Mouse (Mus musculus): ENCODE measurements at regions not wholly inside any gene's neighbourhood (a gene's known extent, or its start where the extent isn't known, plus 50 kb on each side); places are given as distances from the start of the nearest gene placed in this dataset.

- no peak for DNase-seq (ENCODE audit: extremely low spot score in 1 of 2, low spot score in 1 of 2)
Observed at GRCm38 (mm10) chr4:89508103-89508763, 171.0 kb upstream of the Dmrta1 start.

- DNase-seq (ENCODE audit: extremely low spot score in 1 of 2, low spot score in 1 of 2): no peak
Observed at GRCm38 (mm10) chr4:89505368-89505819, 173.8 kb upstream of the Dmrta1 start.

- no peak for DNase-seq (ENCODE audit: extremely low spot score in 1 of 2, low spot score in 1 of 2)
Observed at GRCm38 (mm10) chr4:89500232-89500631, 179.0 kb upstream of the Dmrta1 start.

GRCm38 (mm10) chr4:89490947-89491346 lies 180.1 kb upstream of the Cdkn2b start:
- no peak for DNase-seq (ENCODE audit: extremely low spot score in 1 of 2, low spot score in 1 of 2)

- DNase-seq (ENCODE audit: extremely low spot score in 1 of 2, low spot score in 1 of 2): no peak
Observed at GRCm38 (mm10) chr4:89487416-89488165, 176.8 kb upstream of the Cdkn2b start.

- DNase-seq (ENCODE audit: extremely low spot score in 1 of 2, low spot score in 1 of 2): no peak
Observed at GRCm38 (mm10) chr4:89486963-89487362, 176.1 kb upstream of the Cdkn2b start.

GRCm38 (mm10) chr4:89485981-89486531 lies 175.2 kb upstream of the Cdkn2b start:
- DNase-seq (ENCODE audit: extremely low spot score in 1 of 2, low spot score in 1 of 2): no peak

- no peak for DNase-seq (ENCODE audit: extremely low spot score in 1 of 2, low spot score in 1 of 2)
Observed at GRCm38 (mm10) chr4:89478646-89479237, 167.9 kb upstream of the Cdkn2b start.

GRCm38 (mm10) chr4:89475848-89476247 lies 165.0 kb upstream of the Cdkn2b start:
- no peak for DNase-seq (ENCODE audit: extremely low spot score in 1 of 2, low spot score in 1 of 2)

GRCm38 (mm10) chr4:89474836-89475541 lies 164.2 kb upstream of the Cdkn2b start:
- no peak for DNase-seq (ENCODE audit: extremely low spot score in 1 of 2, low spot score in 1 of 2)

- no peak for DNase-seq (ENCODE audit: extremely low spot score in 1 of 2, low spot score in 1 of 2)
Observed at GRCm38 (mm10) chr4:89471426-89471825, 160.6 kb upstream of the Cdkn2b start.

GRCm38 (mm10) chr4:89470756-89471155 lies 159.9 kb upstream of the Cdkn2b start:
- DNase-seq (ENCODE audit: extremely low spot score in 1 of 2, low spot score in 1 of 2): no peak

- peak in 1 of 2 experiments; percentile 3 for DNase-seq (ENCODE audit: extremely low spot score in 1 of 2, low spot score in 1 of 2)
Observed at GRCm38 (mm10) chr4:89469883-89470282, 159.0 kb upstream of the Cdkn2b start.

- no peak for DNase-seq (ENCODE audit: extremely low spot score in 1 of 2, low spot score in 1 of 2)
Observed at GRCm38 (mm10) chr4:89469406-89469805, 158.6 kb upstream of the Cdkn2b start.

GRCm38 (mm10) chr4:89466766-89467165 lies 155.9 kb upstream of the Cdkn2b start:
- DNase-seq (ENCODE audit: extremely low spot score in 1 of 2, low spot score in 1 of 2): no peak

- no peak for DNase-seq (ENCODE audit: extremely low spot score in 1 of 2, low spot score in 1 of 2)
Observed at GRCm38 (mm10) chr4:89463121-89463520, 152.3 kb upstream of the Cdkn2b start.

- no peak for DNase-seq (ENCODE audit: extremely low spot score in 1 of 2, low spot score in 1 of 2)
Observed at GRCm38 (mm10) chr4:89460170-89460762, 149.4 kb upstream of the Cdkn2b start.

- no peak for DNase-seq (ENCODE audit: extremely low spot score in 1 of 2, low spot score in 1 of 2)
Observed at GRCm38 (mm10) chr4:89459346-89459666, 148.5 kb upstream of the Cdkn2b start.

GRCm38 (mm10) chr4:89458628-89459345 lies 147.9 kb upstream of the Cdkn2b start:
- no peak for DNase-seq (ENCODE audit: extremely low spot score in 1 of 2, low spot score in 1 of 2)

- DNase-seq (ENCODE audit: extremely low spot score in 1 of 2, low spot score in 1 of 2): no peak
Observed at GRCm38 (mm10) chr4:89457861-89458260, 147.0 kb upstream of the Cdkn2b start.

All from layer of hippocampus, postnatal 25 days (tissue).